Mouse (Mus musculus) liver (tissue): ENCODE data around the gene Selenoi.
"Not testable (repeated sequence)": the region's sequence is repeated elsewhere in the genome, so short reads cannot be mapped to it uniquely, and the experiment has no call there.

Source experiments
- DNase-seq: peaks from one replicate; pipeline ENCODE4 v3.0.0-alpha.2; 2020; ENCODE audit warnings: mixed read lengths

Gene Selenoi

GRCm38 (mm10) chr5:30232271-30232971 lies at the start of gene Selenoi:
Gene Selenoi (plus strand): TSS chr5:30232581.
- peak; percentile 99 for DNase-seq

- peak; percentile 44 for DNase-seq
Measured at GRCm38 (mm10) chr5:30187687-30188485, 44.5 kb upstream of the Selenoi start.

GRCm38 (mm10) chr5:30192452-30192851 lies 39.9 kb upstream of the Selenoi start:
- DNase-seq: no peak

- DNase-seq: no peak
Measured at GRCm38 (mm10) chr5:30195340-30195739, 37.0 kb upstream of the Selenoi start.

- peak; percentile 20 for DNase-seq
Measured at GRCm38 (mm10) chr5:30198257-30198656, 34.1 kb upstream of the Selenoi start.

- DNase-seq: no peak
Measured at GRCm38 (mm10) chr5:30201521-30201920, 30.9 kb upstream of the Selenoi start.

GRCm38 (mm10) chr5:30202221-30202620 lies 30.2 kb upstream of the Selenoi start:
- no peak for DNase-seq

GRCm38 (mm10) chr5:30203216-30203885 lies 29.0 kb upstream of the Selenoi start:
- DNase-seq: no peak

- DNase-seq: no peak
Measured at GRCm38 (mm10) chr5:30204441-30204840, 27.9 kb upstream of the Selenoi start.

GRCm38 (mm10) chr5:30205034-30205433 lies 27.3 kb upstream of the Selenoi start:
- no peak for DNase-seq

GRCm38 (mm10) chr5:30205493-30205892 lies 26.9 kb upstream of the Selenoi start, which contains the start of gene Adgrf3:
Gene Adgrf3 (minus strand): TSS chr5:30205722.
- DNase-seq: no peak

- DNase-seq: peak; percentile 46
Measured at GRCm38 (mm10) chr5:30207276-30207675, 25.1 kb upstream of the Selenoi start.

GRCm38 (mm10) chr5:30210758-30211157 lies 21.6 kb upstream of the Selenoi start:
- not testable (repeated sequence) for DNase-seq

- peak; percentile 51 for DNase-seq
Measured at GRCm38 (mm10) chr5:30214889-30215288, 17.5 kb upstream of the Selenoi start.

- no peak for DNase-seq
Measured at GRCm38 (mm10) chr5:30215970-30216369, 16.4 kb upstream of the Selenoi start.

GRCm38 (mm10) chr5:30219715-30220114 lies 12.7 kb upstream of the Selenoi start:
- no peak for DNase-seq

- DNase-seq: no peak
Measured at GRCm38 (mm10) chr5:30220666-30221065, 11.7 kb upstream of the Selenoi start.

GRCm38 (mm10) chr5:30222681-30223080 lies 9.7 kb upstream of the Selenoi start:
- DNase-seq: no peak

- peak; percentile 30 for DNase-seq
Measured at GRCm38 (mm10) chr5:30230901-30231300, 1.5 kb upstream of the Selenoi start.

- DNase-seq: no peak
Measured at GRCm38 (mm10) chr5:30231891-30232270, 500 bp upstream of the Selenoi start.

- peak; percentile 58 for DNase-seq
Measured at GRCm38 (mm10) chr5:30233042-30233441, 661 bp downstream of the Selenoi start.

- no peak for DNase-seq
Measured at GRCm38 (mm10) chr5:30233979-30234378, 1.6 kb downstream of the Selenoi start.

- DNase-seq: no peak
Measured at GRCm38 (mm10) chr5:30235641-30236126, 3.3 kb downstream of the Selenoi start.
